Mouse (Mus musculus): Measurements from ENCODE around the gene Tkt. TPM values are rescaled to one million over a fixed set of nuclear protein-coding genes. Genes with fewer than 3 reads are reported as not detected.
A peak's percentile ranks its signal among the peaks of the same experiment; 100 is the strongest.

The Tkt gene
- total RNA-seq, 1 experiment from 2014 or later = 462 TPM

- no peak for ATAC-seq (replicated peaks in 1 of 2; ENCODE audit: insufficient read depth in 1 of 2, low FRiP score in 2 of 2, low TSS enrichment in 1 of 2, low read depth in 1 of 2, poor library complexity in 2 of 2, severe bottlenecking in 2 of 2)
Measured at GRCm38 (mm10) chr14:30575791-30576190, 27.6 kb downstream of the Tkt start.

GRCm38 (mm10) chr14:30576260-30576659, 28.1 kb downstream of the Tkt start:
- ATAC-seq (replicated peaks in 1 of 2; ENCODE audit: insufficient read depth in 1 of 2, low FRiP score in 2 of 2, low TSS enrichment in 1 of 2, low read depth in 1 of 2, poor library complexity in 2 of 2, severe bottlenecking in 2 of 2) = no peak

- ATAC-seq (replicated peaks in 1 of 2; ENCODE audit: insufficient read depth in 1 of 2, low FRiP score in 2 of 2, low TSS enrichment in 1 of 2, low read depth in 1 of 2, poor library complexity in 2 of 2, severe bottlenecking in 2 of 2) = peak; percentile 20 to 61; a peak in 3 of 4 replicates
Measured at GRCm38 (mm10) chr14:30577303-30578062, 29.3 kb downstream of the Tkt start.

GRCm38 (mm10) chr14:30579180-30579579, 31.0 kb downstream of the Tkt start:
- ATAC-seq (replicated peaks in 1 of 2; ENCODE audit: insufficient read depth in 1 of 2, low FRiP score in 2 of 2, low TSS enrichment in 1 of 2, low read depth in 1 of 2, poor library complexity in 2 of 2, severe bottlenecking in 2 of 2) = peak; percentile 46 to 50; a peak in 2 of 4 replicates

- ATAC-seq (replicated peaks in 1 of 2; ENCODE audit: insufficient read depth in 1 of 2, low FRiP score in 2 of 2, low TSS enrichment in 1 of 2, low read depth in 1 of 2, poor library complexity in 2 of 2, severe bottlenecking in 2 of 2) = peak; percentile 12 to 32; a peak in 1 of 4 replicates
Measured at GRCm38 (mm10) chr14:30579882-30580281, 31.7 kb downstream of the Tkt start.

GRCm38 (mm10) chr14:30581238-30581637, 33.1 kb downstream of the Tkt start:
- no peak for ATAC-seq (replicated peaks in 1 of 2; ENCODE audit: insufficient read depth in 1 of 2, low FRiP score in 2 of 2, low TSS enrichment in 1 of 2, low read depth in 1 of 2, poor library complexity in 2 of 2, severe bottlenecking in 2 of 2)

- no peak for ATAC-seq (replicated peaks in 1 of 2; ENCODE audit: insufficient read depth in 1 of 2, low FRiP score in 2 of 2, low TSS enrichment in 1 of 2, low read depth in 1 of 2, poor library complexity in 2 of 2, severe bottlenecking in 2 of 2)
Measured at GRCm38 (mm10) chr14:30584077-30584476, 35.9 kb downstream of the Tkt start.

- no peak for ATAC-seq (replicated peaks in 1 of 2; ENCODE audit: insufficient read depth in 1 of 2, low FRiP score in 2 of 2, low TSS enrichment in 1 of 2, low read depth in 1 of 2, poor library complexity in 2 of 2, severe bottlenecking in 2 of 2)
Measured at GRCm38 (mm10) chr14:30584497-30585251, 36.5 kb downstream of the Tkt start.

- no peak for ATAC-seq (replicated peaks in 1 of 2; ENCODE audit: insufficient read depth in 1 of 2, low FRiP score in 2 of 2, low TSS enrichment in 1 of 2, low read depth in 1 of 2, poor library complexity in 2 of 2, severe bottlenecking in 2 of 2)
Measured at GRCm38 (mm10) chr14:30585323-30585722, 37.2 kb downstream of the Tkt start.

- peak; percentile 34 to 69 for ATAC-seq (replicated peaks in 1 of 2; ENCODE audit: insufficient read depth in 1 of 2, low FRiP score in 2 of 2, low TSS enrichment in 1 of 2, low read depth in 1 of 2, poor library complexity in 2 of 2, severe bottlenecking in 2 of 2)
Measured at GRCm38 (mm10) chr14:30586780-30587461, 38.8 kb downstream of the Tkt start.

- ATAC-seq (replicated peaks in 1 of 2; ENCODE audit: insufficient read depth in 1 of 2, low FRiP score in 2 of 2, low TSS enrichment in 1 of 2, low read depth in 1 of 2, poor library complexity in 2 of 2, severe bottlenecking in 2 of 2) = no peak
Measured at GRCm38 (mm10) chr14:30590041-30590645, 42.0 kb downstream of the Tkt start.

GRCm38 (mm10) chr14:30590918-30591317, 42.8 kb downstream of the Tkt start:
- ATAC-seq (replicated peaks in 1 of 2; ENCODE audit: insufficient read depth in 1 of 2, low FRiP score in 2 of 2, low TSS enrichment in 1 of 2, low read depth in 1 of 2, poor library complexity in 2 of 2, severe bottlenecking in 2 of 2) = no peak

- ATAC-seq (replicated peaks in 1 of 2; ENCODE audit: insufficient read depth in 1 of 2, low FRiP score in 2 of 2, low TSS enrichment in 1 of 2, low read depth in 1 of 2, poor library complexity in 2 of 2, severe bottlenecking in 2 of 2) = peak; percentile 68 to 76
Measured at GRCm38 (mm10) chr14:30591417-30591816, 43.3 kb downstream of the Tkt start.

- peak; percentile 50 to 52 for ATAC-seq (replicated peaks in 1 of 2; ENCODE audit: insufficient read depth in 1 of 2, low FRiP score in 2 of 2, low TSS enrichment in 1 of 2, low read depth in 1 of 2, poor library complexity in 2 of 2, severe bottlenecking in 2 of 2)
Measured at GRCm38 (mm10) chr14:30593279-30594091, 45.3 kb downstream of the Tkt start.

- no peak for ATAC-seq (replicated peaks in 1 of 2; ENCODE audit: insufficient read depth in 1 of 2, low FRiP score in 2 of 2, low TSS enrichment in 1 of 2, low read depth in 1 of 2, poor library complexity in 2 of 2, severe bottlenecking in 2 of 2)
Measured at GRCm38 (mm10) chr14:30594092-30594695, 46.0 kb downstream of the Tkt start.

- ATAC-seq (replicated peaks in 1 of 2; ENCODE audit: insufficient read depth in 1 of 2, low FRiP score in 2 of 2, low TSS enrichment in 1 of 2, low read depth in 1 of 2, poor library complexity in 2 of 2, severe bottlenecking in 2 of 2) = no peak
Measured at GRCm38 (mm10) chr14:30595576-30596313, 47.6 kb downstream of the Tkt start.

All from hematopoietic stem cell, adult 5-6 weeks (primary cell).